Mouse (Mus musculus) cerebellum, postnatal 25 days (tissue): ENCODE data around the gene Pdia5.

Experiments
- DNase-seq, 2 experiments: peaks; one replicate each; pipeline ENCODE4 v3.0.0; 2021; ENCODE audit warnings: mixed read lengths in 2 of 2

The Pdia5 gene

DNA sequence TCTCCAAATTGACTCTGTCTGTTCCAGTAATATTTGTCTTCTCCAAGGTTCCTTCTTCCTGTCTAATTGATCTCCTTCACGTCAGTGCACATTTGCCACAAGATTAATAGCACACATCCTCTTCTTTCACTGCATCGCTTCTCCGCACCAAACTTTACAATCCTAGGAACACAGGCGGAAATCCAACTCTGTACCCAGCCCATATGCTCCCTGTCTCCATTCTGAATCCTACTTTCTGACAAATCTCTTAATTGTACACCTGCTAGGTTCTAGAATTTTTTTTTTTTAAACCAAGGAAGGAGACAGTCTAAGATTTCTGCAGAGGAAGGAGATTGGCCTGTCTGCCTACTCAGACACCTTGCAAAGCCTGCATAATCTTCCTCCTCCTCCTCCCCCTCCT is 59.1 kb downstream of the Pdia5 start:
- DNase-seq, result no peak

DNA sequence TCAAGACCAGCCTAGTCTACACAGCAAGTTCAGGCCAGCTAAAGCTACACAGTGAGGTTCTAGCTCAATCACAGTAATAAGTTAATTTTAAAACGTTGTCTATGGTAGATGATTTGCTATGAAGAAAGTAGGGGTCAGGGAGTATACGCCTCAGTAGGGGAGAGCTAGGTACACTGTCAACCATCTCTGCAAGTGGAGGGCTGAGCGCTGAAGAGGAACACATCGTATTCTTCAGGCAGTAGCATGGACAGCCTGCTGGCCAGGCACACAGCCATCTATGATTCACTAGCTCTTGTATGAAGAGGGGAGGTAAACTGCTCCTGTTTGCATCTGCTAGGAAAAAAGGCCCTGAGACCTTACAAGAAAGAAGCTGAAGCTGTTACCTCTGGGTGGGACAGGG is 65.7 kb downstream of the Pdia5 start:
- no peak for DNase-seq

DNA sequence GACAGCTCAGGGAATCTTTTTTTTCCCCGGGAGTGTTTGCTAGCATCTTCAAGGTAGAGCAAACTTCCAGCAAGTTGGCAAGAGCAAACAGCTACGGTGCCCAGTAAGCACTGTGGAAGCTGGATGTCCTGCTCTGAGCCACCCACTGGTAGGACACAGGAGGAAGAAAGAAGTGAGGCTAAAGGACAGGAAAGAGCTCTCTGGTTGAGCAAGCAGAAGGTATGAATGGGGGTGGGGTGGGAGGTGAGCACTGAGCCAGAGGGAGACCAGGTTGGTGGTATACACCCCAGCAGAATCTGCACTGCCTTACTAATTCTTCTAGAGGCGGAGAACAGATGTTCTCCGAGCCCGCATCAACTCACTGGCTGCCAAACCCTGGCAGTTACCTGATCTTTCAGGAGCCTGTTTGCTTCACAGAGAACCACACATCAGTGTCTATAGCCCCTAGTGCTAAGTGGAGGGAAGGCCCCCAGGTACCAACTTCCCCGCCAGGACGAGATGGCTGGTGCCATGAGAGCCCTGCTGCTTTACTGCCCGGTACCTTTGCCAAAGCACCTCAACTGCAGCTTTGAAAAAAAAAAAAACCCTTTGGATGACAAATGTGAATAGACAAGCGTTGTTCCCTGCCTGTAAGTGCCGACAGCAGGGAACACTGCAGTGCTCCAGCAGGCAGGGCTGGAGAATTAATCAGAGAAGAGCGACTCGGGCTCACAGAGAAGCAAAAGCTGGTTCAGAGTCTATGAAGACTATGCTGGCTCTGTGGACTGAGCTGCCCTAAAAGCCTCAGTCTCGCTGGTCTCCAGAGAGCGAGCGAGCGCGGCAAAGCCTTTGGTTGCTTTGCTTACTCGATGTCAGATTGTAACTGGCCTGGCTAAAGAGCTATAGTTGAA is 67.2 kb downstream of the Pdia5 start:
- peak; percentile 31 to 52 for DNase-seq

DNA sequence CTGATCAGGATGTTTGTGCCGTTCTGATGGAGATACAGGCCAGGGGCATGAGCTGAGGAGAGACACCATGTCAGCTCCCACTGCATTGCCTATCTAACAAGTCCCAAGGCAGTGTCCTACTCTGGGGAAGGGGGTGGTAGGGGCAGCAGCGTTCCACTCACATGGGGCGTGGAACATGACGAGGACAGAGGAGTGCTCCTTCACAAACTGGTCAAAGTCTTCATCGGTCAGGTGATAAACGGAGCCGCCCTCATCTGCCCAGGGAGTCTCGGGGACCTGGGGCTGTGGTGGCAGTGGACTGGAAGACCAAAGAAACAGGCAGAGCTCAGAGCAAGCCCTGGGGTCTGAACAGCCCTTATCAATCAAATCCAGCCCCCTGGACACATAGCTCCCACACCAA is 68.0 kb downstream of the Pdia5 start:
- DNase-seq, result no peak

DNA sequence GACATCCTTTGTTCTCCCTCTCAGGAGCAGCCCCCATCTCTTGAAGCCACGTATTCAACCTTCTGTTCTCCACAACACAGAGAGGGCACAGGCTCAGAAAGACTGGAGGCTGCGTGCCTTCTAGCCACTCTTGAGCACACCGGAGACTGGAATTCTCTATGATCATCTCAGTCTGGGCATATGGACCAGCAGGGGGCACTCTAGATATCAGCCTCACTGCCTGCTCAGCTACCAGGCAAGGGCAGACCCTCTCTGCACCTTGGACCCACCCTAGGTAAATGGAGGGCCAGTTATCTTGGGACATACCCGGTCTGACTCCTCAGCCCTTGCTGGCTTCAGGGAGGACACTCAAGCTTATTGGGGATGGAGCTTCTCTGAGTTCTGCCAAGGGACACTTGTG is 68.5 kb downstream of the Pdia5 start:
- DNase-seq, result peak; percentile 30 to 60

DNA sequence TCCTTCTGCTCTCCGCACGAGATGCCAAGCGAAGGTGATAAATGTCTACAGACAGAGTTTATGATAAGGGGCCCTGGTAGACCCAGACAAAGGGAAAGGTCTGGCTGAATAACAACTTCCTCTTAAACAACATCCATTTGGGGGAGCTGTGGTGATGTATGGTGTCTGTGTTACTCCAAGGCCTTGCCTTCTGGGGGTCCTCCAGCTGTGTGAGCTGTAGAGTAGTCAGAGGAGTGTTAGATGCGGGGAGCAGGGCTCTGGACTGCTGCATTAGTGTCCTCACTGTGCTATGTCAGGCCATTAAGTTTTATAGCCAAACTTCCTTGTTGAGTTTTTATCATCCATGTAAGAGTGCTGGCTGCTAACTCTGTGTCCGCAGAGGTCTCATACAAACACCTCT is 76.1 kb downstream of the Pdia5 start:
- DNase-seq, result no peak

DNA sequence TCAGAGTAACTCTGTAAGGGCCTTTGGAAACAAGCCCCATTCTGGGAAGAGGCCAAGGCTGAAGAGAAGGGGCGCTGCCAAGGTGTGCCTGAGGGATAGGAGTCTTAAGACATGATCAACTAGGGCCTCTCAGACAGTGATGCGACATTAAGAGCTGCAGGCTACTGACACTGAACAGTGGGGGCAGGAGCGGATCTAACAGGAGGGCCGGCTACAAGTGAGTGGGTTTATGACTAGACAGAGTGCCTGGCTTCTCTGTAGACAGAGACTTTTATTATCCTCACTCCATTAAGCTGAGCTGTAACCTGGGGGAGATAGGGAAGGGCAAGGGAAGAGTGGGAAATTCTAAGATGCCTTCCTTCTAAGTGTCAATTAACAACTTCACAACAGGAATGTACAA is 84.0 kb downstream of the Pdia5 start:
- DNase-seq, result no peak

DNA sequence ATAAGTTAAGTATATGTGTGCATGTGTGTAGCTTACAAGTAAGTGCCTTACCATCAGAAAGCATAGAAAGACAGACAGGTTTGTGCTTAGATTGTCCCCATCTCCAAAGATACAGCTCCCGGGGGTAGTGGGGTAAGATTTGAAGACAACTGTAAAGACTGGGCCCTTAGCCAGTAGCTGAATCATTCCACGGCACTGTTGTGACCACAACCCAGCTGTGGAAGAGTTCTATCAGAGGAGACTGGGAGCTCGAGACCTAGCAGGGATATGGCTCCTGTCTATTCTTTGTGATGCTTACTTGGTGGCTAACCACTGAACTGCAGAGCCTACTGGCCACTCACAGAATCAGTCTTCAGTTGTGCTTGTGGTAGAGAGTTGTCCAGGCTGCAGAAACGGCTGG is 84.5 kb downstream of the Pdia5 start:
- no peak for DNase-seq

DNA sequence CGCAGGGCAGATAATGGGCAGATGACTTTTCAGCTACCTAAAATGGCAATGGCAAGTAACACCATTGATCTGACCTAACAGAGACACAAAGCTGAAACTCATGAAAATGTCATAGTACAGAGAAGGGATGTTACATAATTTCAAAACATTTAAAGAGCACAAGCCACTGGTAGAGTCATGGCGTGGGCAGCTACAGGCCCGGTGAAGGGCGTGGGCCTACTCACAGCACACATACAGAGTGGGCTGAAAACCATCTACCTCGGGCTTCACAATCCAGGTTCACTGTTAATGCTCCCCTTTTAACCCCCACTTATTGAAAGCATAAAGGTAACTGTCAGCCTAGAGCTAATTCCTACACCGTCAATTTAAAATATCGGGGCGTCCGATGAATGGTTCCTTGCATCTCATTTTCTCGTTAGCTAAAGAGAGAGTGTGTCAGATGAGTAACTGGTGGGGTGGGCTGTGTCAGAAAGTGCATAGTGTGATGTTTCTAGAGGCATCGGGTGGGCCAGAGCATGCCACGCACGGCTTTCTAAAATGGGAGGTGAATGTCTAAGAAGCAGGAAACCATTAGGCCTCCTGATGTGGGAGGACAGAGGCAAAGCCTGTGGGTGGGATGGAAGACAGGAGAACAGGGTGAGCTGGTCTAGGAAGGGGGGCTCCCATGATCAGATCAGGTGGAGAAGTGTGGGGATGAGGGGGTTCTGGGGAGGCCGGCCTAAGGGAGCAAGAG is 85.2 kb downstream of the Pdia5 start:
- no peak for DNase-seq

DNA sequence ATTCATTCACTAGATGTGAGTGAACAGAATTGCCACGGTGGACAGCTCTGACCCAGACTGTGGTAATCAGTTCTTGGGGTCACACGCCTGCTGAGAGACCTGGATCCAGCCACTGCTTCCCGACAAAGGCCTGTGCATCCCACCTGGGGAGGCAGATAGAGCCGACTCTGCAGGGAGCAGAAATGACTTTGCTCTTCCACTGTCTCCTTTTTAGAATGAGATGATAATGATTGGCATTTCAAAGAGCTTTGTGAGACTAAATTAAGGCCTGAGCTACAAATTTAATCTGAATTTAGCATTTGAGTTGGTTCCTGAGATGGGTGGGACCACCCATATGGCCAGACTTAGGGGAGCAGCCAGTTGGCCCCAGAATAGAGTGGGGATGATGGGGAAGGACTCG is 85.8 kb downstream of the Pdia5 start:
- no peak for DNase-seq

DNA sequence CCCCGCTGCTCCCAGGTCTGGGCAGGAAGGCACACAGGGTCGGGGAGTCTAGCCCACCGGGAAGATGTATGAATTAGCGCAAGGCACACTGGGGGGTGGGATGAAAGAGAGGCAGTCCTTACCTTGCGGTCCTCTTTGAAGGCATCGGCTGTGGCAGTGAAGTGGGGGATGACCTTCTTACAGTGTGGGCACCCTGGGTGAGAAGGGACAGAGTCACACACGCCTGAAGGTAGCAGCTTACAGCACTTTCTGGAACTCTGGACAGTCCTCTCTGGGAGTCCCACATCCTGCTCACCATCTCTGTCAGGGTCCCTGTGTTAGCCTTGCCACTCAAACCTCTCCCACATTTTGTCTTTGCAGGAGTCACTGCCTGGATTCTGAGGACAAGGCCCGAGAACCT is 86.8 kb downstream of the Pdia5 start:
- DNase-seq, result no peak

DNA sequence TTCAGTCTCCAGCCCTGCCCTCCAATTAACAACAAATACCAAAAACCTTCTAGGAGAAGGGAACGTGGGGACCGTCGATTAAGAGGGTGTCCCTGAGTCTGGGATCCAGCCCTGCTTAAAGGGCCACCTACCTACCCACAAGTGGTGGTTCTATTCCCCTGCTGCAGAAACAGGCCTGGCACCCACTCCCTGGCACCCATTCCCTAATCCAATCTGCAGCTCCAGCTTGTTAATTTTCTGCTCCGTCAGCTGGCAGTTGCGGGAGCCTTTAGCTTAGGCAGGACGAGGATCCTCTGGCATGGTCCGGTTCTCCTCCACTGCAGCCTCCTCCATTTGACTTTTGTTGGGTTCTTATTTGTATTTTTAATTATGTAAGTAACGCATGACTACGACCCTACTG is 87.3 kb downstream of the Pdia5 start:
- no peak for DNase-seq

DNA sequence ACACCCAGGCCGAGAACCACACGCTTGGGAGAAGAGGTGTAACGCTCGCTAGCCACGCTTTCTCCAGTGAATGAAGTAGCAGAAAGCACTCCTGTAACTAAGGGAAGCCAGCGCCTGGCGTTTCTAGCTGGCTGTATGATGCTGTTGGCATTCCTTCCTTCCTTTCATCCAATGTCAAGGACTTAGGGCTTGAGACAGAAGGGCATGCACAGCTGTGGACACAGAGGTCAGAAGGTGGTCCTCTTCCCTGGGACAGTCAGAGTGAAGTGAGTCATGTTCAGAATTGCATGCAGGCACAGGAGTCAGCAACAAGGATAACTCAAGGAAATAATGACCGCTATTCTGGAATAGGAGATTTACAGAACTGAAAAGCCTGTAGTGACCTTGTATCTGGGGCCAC is 97.9 kb downstream of the Pdia5 start:
- no peak for DNase-seq

DNA sequence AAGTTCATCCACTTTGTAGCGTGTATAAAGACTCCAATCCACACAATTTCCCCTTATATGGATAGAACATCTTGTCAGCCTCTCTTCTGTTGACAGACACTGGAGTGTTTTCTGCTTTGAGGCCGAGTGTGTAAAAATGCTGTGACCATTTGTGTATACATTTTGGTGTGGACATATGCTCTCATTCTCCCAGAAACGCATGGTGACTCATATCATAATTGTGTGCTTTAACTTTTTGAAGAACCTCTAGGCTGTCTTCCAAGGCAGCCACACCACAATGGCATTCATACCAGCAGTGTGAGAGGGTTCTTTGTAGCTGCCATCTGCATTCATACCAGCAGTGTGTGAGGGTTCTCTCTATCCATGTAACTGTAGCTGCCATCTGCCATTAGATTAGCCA is 105.0 kb downstream of the Pdia5 start:
- no peak for DNase-seq

DNA sequence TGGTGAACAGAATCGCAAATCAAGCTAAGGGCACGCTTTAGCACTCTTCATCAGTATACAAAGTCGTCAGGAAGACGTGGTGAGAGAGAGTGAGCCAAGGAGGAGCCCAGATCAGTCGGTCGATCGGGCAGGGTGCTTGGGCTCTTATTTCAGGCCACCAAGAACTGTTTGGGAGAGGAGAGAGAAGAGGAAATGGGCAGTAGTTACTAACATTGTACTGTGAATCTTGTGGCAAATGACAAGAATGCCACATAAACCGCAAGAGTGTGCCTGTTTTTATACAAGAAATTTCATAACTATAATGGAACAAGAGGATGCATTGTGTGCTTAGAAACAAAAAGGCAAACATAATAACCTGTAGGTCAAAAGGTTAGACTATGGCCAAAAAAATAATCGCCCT is 110.6 kb downstream of the Pdia5 start:
- DNase-seq, result no peak

DNA sequence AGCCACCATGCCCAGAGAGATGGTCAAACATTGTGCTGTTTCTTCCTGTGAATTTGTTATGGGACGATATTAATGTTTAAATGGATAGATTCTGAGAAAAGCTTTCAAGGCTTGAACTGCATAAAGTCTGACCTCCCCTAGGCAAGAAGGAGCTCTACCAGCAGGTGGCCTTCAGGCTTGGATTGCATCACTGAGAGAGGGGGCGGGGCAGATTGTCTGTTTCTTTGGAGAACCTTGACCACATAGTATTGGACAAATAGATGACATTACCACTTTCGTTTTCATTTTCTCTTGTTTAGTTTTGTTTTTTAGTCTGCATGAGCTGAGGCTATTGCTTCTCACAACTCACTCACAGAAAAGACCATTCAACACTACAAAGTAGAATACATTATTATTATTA is 111.3 kb downstream of the Pdia5 start:
- no peak for DNase-seq

DNA sequence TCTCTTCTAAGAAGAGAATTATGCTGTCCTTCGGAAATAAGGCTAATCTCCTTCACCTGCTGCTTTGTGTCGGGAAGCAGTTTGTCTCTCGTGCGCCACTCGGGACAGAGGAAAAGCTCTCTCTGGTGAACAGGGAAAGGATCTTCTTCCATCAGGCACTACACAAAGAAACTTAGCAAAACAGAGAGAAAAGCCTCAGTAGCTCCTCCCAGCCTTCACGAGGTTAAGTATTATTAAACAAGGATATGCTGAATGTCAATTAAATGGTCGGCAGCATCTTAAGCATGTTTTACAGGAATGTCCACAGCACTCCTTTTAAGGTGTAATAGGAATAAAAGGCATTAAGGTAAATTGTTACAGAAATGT is 126.6 kb downstream of the Pdia5 start:
- DNase-seq, result no peak

DNA sequence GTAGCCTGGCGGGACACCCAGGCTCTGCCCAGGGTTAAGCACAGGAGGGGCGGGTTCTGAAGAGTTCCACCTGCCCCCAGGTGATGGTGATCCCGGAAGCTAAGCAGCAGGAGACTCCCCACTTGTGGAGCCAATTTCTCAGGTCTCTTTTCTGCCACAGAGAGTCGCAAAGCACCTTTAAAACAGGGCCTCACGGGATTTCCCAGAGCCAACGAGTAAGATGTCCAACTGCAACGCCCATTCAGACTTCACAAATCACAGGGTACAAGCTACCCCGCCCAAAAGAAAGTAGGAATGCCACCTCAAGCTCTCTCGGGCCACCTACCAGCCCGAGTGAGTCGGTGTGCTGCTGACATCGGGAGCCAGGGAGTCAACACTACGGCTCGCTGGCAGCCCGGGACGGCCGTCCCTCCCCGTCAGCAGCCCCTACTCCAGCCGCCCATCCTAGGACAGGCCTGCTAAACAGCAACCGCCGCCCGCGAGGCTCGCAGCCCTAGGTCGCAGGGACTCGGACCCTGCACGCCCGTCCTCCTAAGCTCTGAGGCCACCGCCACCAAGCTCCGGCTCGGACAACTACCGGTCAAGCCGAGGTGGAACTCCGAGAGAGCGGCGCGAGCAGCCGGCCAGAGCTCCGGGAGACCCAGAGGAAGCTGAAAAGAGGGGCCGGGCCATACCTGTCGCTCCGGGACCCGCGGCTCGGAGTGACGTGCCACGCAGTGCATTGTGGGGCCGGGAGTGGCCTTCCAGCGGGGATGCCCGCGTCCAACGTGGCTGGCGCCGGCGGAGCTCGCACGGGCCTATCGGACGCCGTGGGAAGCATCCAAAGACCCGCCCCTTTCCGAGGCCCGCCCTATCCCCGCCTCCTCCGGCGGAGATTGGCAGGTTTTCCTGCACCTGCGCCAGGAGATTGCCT is 127.3 kb downstream of the Pdia5 start, which contains the start of gene Sec22a:
Sec22a (minus strand) TSS at position 769 of the 913 bp plus-strand sequence.
- DNase-seq, result peak; percentile 96 to 98

DNA sequence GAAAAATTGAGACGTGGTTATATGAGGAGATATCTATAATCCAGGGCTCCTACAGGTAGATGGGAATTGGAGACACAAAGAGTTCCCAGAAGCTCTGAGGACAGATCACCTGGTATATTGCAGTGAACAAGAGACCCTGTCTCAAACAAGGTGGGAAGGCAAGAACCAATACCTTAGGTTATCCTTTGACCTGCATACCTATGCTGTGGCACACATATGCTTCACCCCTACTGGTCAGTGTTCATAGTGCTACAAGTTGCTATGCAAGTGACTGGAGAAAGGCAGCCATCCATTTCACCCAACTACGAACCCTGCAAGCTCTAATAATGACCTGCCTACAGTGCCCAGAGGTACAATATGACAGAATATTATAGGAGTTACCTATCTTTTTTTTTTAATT is 128.5 kb downstream of the Pdia5 start:
- DNase-seq, result no peak

DNA sequence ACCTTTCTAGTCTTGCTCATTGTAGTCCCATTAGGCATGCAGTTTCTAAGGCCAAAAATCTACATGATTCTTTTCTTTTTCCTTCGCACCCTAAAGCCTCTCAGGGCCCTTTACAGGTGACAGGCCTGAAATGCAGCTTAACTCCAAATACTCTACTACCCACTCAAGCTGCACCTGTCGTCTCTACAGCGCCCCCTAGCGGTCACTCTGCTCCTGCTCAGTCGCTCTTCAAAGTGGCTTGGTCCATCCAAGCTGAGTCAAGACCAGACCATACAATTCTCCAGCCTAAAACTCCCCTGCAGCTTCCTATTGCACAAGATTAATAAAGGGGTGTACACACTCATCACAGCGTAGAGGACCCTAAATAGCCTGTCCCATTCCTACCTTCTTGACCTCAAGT is 130.1 kb downstream of the Pdia5 start:
- DNase-seq, result peak; percentile 61 to 78

DNA sequence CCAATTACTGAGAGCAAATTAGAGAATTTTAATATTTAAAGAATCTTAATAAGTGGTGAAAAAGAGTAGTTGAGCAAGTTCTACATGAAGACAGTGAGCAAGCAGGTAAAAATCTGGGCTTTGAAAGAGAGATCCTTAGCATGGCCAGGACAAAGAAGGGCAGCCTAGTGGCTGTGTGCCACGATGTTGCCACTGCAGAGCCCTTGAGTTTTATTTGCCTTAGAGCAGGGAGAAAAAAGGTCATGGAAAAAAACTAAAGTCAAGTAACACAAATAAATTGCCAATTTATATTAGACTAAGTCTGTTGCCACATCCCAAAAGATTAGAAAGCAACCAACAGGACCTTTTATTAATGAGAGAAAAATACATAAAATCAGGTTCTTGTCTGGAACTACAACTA is 133.2 kb downstream of the Pdia5 start:
- DNase-seq, result no peak
